Mouse (Mus musculus) heart, postnatal 0 days (tissue): ENCODE measurements at regions not wholly inside any gene's neighbourhood (a gene's known extent, or its start where the extent isn't known, plus 50 kb on each side); places are given as distances from the start of the nearest gene placed in this dataset.
A peak's percentile ranks its signal among the peaks of the same experiment; 100 is the strongest.

Experiments
- ATAC-seq: fragments of 200-750 bp; cut with Nextera tagmentation; 2 replicates; pipeline ENCODE4 v1.8.0; 2017; ENCODE audit warnings: low read depth, moderate number of reproducible peaks, moderate library complexity; ENCODE audit not compliant: insufficient read depth
- DNase-seq: peaks from one replicate; pipeline ENCODE4 v3.0.0-alpha.2; 2016; ENCODE audit warnings: low spot score
- H3K27ac ChIP-seq: fragments of 300-500 bp; sonication (generic); 2 replicates; pipeline ENCODE4 v1.5.1; 2014; ENCODE audit warnings: low read depth, mild to moderate bottlenecking
- H3K27me3 ChIP-seq: fragments of 300-500 bp; sonication (generic); 2 replicates; pipeline ENCODE4 v1.6.1; 2014; ENCODE audit warnings: low read length, mixed read lengths; ENCODE audit not compliant: control insufficient read depth, insufficient read depth
- H3K36me3 ChIP-seq: fragments of 300-500 bp; sonication (generic); replicated peaks from 2 replicates; pipeline ENCODE4 v1.6.1; 2014; ENCODE audit warnings: low read length, mixed read lengths; ENCODE audit not compliant: control insufficient read depth, insufficient read depth
- H3K4me1 ChIP-seq: fragments of 300-500 bp; sonication (generic); 2 replicates; pipeline ENCODE4 v1.6.1; 2014; ENCODE audit warnings: antibody characterized with exemption; ENCODE audit not compliant: control insufficient read depth, insufficient read depth
- H3K4me2 ChIP-seq: fragments of 300-500 bp; sonication (generic); 2 replicates; pipeline ENCODE4 v1.6.1; 2014; ENCODE audit warnings: low read depth, mild to moderate bottlenecking, low read length, moderate library complexity
- H3K4me3 ChIP-seq: fragments of 300-500 bp; sonication (generic); 2 replicates; pipeline ENCODE4 v1.5.1; 2014; ENCODE audit warnings: low read depth, low read length
- H3K9ac ChIP-seq: fragments of 300-500 bp; sonication (generic); replicated peaks from 2 replicates; pipeline ENCODE4 v1.6.1; 2014; ENCODE audit warnings: low read depth, low read length, mixed read lengths
- H3K9me3 ChIP-seq: fragments of 300-500 bp; sonication (generic); replicated peaks from 2 replicates; pipeline ENCODE4 v1.6.1; 2016; ENCODE audit warnings: low read length; ENCODE audit not compliant: control insufficient read depth
- CTCF ChIP-seq: IDR thresholded peaks from 2 replicates; pipeline ENCODE4 v1.5.1; 2016; ENCODE audit warnings: antibody characterized with exemption, control low read depth, low read depth
- EP300 ChIP-seq: IDR thresholded peaks from 2 replicates; pipeline ENCODE4 v1.6.1; 2016; ENCODE audit warnings: antibody characterized with exemption, low read depth
- WGBS: fragments of 180-500 bp; shearing (Covaris S2); extraction: QIAGEN DNeasy Blood & Tissue Kit; methylation state at CpG from one replicate; pipeline ENCODE4 v1.1.7; 2014; 5-methylcytosine and 5-hydroxymethylcytosine counted together

DNA sequence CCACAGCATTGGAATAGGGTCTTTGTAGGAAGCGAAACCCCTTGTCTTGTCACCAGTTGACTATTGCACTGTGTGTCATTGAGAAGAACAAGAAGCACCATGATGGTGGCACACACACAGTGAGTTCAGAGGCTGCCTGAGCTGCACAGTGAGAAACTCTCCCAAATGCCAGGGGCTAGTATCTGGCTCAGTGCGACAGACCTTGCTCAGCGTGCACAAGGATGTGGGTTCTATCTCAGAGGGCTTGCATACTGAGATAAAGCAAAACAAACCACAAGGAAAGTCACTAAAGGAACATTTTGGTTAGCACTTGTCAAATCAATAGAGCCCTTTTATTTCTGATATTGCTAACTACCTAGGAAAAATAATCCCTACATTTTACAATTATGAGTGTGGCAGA is 110.5 kb upstream of the 4933402D24Rik start:
- DNase-seq, result no peak
- Histone ChIP-seq H3K4me3 (no peak overlapping the region), H3K4me1 (no peaks in the 10 kb centered on the region), H3K9ac (no peak overlapping the region), H3K27me3 (no peaks in the 10 kb centered on the region), H3K36me3 (no peaks in the 10 kb centered on the region), H3K9me3 (no peaks in the 10 kb centered on the region), H3K27ac (no peak overlapping the region), H3K4me2 (no peak overlapping the region)
- WGBS, result 68% methylated on average over 3 of the region's 3 CpGs
- ATAC-seq, result no peak
- no peak for TF ChIP-seq CTCF
- no peak for TF ChIP-seq EP300

DNA sequence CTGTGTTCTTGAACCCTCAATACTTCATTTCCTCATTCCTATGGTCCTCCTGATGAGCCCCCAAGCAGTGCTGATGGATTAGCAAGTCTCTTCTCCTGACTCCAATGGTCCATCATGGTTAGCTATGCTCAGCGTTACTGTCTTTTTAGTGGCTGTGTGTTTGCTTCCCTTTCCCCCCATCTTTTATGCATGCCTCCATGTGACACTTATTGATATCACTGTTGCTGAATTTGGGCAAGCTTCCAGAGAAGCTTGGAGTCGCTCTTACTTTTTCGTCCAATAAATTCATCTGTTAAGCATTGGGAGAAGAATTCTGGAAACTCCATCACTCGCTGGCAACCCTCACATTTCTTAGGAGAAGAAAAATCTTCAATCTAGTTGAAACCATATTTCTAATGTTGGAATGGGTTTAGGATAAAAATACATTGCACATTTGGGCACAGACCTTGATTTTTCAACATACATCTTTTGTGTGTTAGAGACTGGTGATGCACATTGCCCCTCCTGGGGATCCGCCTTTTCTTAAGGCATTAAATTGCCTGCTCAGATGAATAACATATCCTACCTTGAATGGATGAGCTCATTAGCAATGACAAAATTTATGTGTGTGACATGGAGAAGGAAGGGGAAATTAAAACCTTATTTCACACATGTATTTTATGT is 107.7 kb upstream of the 4933402D24Rik start:
- DNase-seq, result no peak
- no peaks in the 10 kb centered on the region for H3K27me3 ChIP-seq
- H3K36me3 ChIP-seq, result no peaks in the 10 kb centered on the region
- no peak for ATAC-seq
- H3K4me3 ChIP-seq, result no peak overlapping the region
- no peak overlapping the region for H3K4me2 ChIP-seq
- TF ChIP-seq EP300 (no peak), CTCF (no peak)
- no peaks in the 10 kb centered on the region for H3K4me1 ChIP-seq
- no peak overlapping the region for H3K27ac ChIP-seq
- WGBS, result 61% methylated on average over 5 of the region's 5 CpGs
- no peaks in the 10 kb centered on the region for H3K9me3 ChIP-seq
- no peak overlapping the region for H3K9ac ChIP-seq

DNA sequence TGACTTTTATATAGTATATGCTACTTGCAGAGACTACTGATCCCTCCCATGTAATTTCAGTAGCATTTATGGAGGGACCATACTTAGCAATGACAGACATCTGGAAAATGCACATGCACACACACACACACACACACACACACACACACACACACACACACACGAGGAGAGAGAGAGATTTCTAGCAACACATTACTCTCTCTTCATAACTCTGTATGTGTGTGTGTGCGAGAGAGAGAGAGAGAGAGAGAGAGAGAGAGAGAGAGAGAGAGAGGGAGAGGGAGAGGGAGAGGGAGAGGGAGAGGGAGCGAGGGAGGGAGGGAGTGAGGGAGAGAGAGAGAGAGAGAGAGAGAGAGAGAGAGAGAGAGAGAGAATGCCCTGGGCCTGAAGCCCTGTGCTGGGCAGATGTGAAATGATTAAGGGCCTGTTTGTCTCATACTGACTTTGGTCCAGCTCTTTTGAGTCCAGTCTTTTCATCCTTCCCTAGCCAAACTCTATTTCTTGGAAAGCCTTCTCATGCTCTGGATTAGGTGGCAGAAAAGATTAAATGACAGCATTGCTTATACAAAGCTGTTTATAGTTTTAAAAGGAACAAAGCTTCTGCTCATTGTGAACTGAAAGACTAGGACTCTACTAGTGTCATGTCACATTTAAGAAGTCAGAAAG is 106.4 kb upstream of the 4933402D24Rik start:
- no peaks in the 10 kb centered on the region for H3K27me3 ChIP-seq
- no peak overlapping the region for H3K4me3 ChIP-seq
- peaks cover 5% of the 10 kb centered on the region; the same call in 1 of the 2 replicates for H3K4me1 ChIP-seq
- no peaks in the 10 kb centered on the region for H3K36me3 ChIP-seq
- H3K4me2 ChIP-seq, result no peak overlapping the region
- no peak for ATAC-seq
- TF ChIP-seq EP300, result no peak
- no peak for TF ChIP-seq CTCF
- H3K9ac ChIP-seq, result no peak overlapping the region
- 62% methylated on average over 2 of the region's 3 CpGs for WGBS
- no peak for DNase-seq
- no peaks in the 10 kb centered on the region for H3K9me3 ChIP-seq
- H3K27ac ChIP-seq, result no peak overlapping the region

DNA sequence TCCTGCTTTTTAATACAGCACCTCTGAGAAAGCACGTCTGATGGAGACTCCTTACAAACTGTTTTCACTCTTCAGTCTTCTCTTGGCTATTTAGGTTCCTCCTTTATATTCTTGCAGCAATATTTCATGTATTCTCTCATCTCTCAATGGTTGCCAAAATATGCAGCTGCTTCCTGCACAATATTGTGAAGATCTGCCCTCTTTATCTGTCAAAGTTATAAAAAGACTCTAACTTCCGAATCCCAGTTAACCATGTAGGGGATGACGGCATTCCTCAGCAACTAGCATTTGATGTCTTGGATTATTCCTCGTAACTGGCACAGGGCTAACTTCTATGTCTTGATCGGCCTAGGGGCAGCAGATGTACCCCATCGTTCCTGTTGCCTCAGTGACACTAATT is 102.8 kb upstream of the 4933402D24Rik start:
- TF ChIP-seq EP300, result no peak
- no peak for TF ChIP-seq CTCF
- ATAC-seq, result no peak; the same call in 1 of the 2 replicates
- H3K9ac ChIP-seq, result no peak overlapping the region
- H3K4me3 ChIP-seq, result no peak overlapping the region
- H3K4me2 ChIP-seq, result no peak overlapping the region
- no peaks in the 10 kb centered on the region for H3K9me3 ChIP-seq
- no peaks in the 10 kb centered on the region for H3K27me3 ChIP-seq
- DNase-seq, result no peak
- peaks cover 5% of the 10 kb centered on the region; the same call in 1 of the 2 replicates for H3K4me1 ChIP-seq
- H3K27ac ChIP-seq, result peak overlapping the region; percentile 55
- H3K36me3 ChIP-seq, result no peaks in the 10 kb centered on the region
- WGBS, result 53% methylated on average over 6 of the region's 6 CpGs

DNA sequence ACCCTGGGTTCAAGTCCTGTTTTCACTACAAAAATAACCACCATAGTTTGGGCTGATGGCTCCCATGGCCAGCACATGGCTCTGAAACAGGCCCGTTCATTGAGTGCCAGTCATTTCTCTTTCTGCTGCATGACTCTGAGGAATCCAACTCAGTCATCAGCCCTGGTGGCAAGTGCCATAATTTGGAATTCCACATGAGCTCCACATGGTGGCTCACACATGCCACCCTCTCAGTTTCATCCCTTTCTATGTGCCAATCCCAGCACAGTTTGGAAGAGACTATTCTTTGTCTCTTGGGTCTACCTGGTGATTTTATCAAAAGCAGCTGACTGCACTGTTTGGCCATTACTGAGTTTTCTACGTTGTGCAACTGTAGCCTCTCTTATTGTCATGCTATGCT is 100.3 kb upstream of the 4933402D24Rik start:
- Histone ChIP-seq H3K27me3 (no peaks in the 10 kb centered on the region), H3K9me3 (no peaks in the 10 kb centered on the region), H3K4me2 (no peak overlapping the region), H3K4me1 (peaks cover 5% of the 10 kb centered on the region; the same call in 1 of the 2 replicates), H3K27ac (no peak overlapping the region), H3K4me3 (no peak overlapping the region), H3K36me3 (no peaks in the 10 kb centered on the region), H3K9ac (no peak overlapping the region)
- 82% methylated on average over 2 of the region's 2 CpGs for WGBS
- no peak for TF ChIP-seq CTCF
- no peak for TF ChIP-seq EP300
- DNase-seq (no peak), ATAC-seq (no peak)
